Mouse (Mus musculus): ENCODE data around the gene Slc4a4.

Slc4a4 gene

GRCm38 (mm10) chr5:89151076-89151475 lies 264.5 kb downstream of the Slc4a4 start:
- no peak for DNase-seq (ENCODE audit: low read depth)

GRCm38 (mm10) chr5:89171025-89171718 lies 284.6 kb downstream of the Slc4a4 start:
- no peak for DNase-seq (ENCODE audit: low read depth)

- no peak for DNase-seq (ENCODE audit: low read depth)
These were observed 303.4 kb downstream of the Slc4a4 start for GRCm38 (mm10) chr5:89190063-89190462.

- no peak for DNase-seq (ENCODE audit: low read depth)
These were observed 308.0 kb downstream of the Slc4a4 start for GRCm38 (mm10) chr5:89194654-89195053.

GRCm38 (mm10) chr5:89198501-89198900 lies 311.9 kb downstream of the Slc4a4 start:
- peak; percentile 65 for DNase-seq (ENCODE audit: low read depth)

GRCm38 (mm10) chr5:89209973-89210703 lies 323.5 kb downstream of the Slc4a4 start:
- DNase-seq (ENCODE audit: low read depth): no peak

- no peak for DNase-seq (ENCODE audit: low read depth)
These were observed 324.4 kb downstream of the Slc4a4 start for GRCm38 (mm10) chr5:89211057-89211456.

- DNase-seq (ENCODE audit: low read depth): no peak
These were observed 331.6 kb downstream of the Slc4a4 start for GRCm38 (mm10) chr5:89218222-89218621.

GRCm38 (mm10) chr5:89218709-89219108 lies 332.1 kb downstream of the Slc4a4 start:
- DNase-seq (ENCODE audit: low read depth): no peak

- peak; percentile 23 for DNase-seq (ENCODE audit: low read depth)
These were observed 335.0 kb downstream of the Slc4a4 start for GRCm38 (mm10) chr5:89221658-89222057.

- DNase-seq (ENCODE audit: low read depth): no peak
These were observed 336.6 kb downstream of the Slc4a4 start for GRCm38 (mm10) chr5:89223061-89223740.

GRCm38 (mm10) chr5:89223744-89224368 lies 337.2 kb downstream of the Slc4a4 start:
- no peak for DNase-seq (ENCODE audit: low read depth)

- peak; percentile 29 for DNase-seq (ENCODE audit: low read depth)
These were observed 341.3 kb downstream of the Slc4a4 start for GRCm38 (mm10) chr5:89227948-89228347.

GRCm38 (mm10) chr5:89229606-89230005 lies 343.0 kb downstream of the Slc4a4 start:
- DNase-seq (ENCODE audit: low read depth): no peak

- DNase-seq (ENCODE audit: low read depth): no peak
These were observed 345.7 kb downstream of the Slc4a4 start for GRCm38 (mm10) chr5:89232313-89232712.

- no peak for DNase-seq (ENCODE audit: low read depth)
These were observed 365.2 kb downstream of the Slc4a4 start for GRCm38 (mm10) chr5:89251806-89252205.

GRCm38 (mm10) chr5:89259804-89260492 lies 373.3 kb downstream of the Slc4a4 start:
- DNase-seq (ENCODE audit: low read depth): no peak

- no peak for DNase-seq (ENCODE audit: low read depth)
These were observed 390.4 kb downstream of the Slc4a4 start for GRCm38 (mm10) chr5:89277049-89277448.

GRCm38 (mm10) chr5:89277616-89278015 lies 391.0 kb downstream of the Slc4a4 start:
- no peak for DNase-seq (ENCODE audit: low read depth)

- DNase-seq (ENCODE audit: low read depth): no peak
These were observed 391.7 kb downstream of the Slc4a4 start for GRCm38 (mm10) chr5:89278309-89278708.

- no peak for DNase-seq (ENCODE audit: low read depth)
These were observed 393.8 kb downstream of the Slc4a4 start for GRCm38 (mm10) chr5:89280312-89280863.
